Comparison of ENCODE assay signal across 9 mouse cellular contexts in the genomic region with DNA sequence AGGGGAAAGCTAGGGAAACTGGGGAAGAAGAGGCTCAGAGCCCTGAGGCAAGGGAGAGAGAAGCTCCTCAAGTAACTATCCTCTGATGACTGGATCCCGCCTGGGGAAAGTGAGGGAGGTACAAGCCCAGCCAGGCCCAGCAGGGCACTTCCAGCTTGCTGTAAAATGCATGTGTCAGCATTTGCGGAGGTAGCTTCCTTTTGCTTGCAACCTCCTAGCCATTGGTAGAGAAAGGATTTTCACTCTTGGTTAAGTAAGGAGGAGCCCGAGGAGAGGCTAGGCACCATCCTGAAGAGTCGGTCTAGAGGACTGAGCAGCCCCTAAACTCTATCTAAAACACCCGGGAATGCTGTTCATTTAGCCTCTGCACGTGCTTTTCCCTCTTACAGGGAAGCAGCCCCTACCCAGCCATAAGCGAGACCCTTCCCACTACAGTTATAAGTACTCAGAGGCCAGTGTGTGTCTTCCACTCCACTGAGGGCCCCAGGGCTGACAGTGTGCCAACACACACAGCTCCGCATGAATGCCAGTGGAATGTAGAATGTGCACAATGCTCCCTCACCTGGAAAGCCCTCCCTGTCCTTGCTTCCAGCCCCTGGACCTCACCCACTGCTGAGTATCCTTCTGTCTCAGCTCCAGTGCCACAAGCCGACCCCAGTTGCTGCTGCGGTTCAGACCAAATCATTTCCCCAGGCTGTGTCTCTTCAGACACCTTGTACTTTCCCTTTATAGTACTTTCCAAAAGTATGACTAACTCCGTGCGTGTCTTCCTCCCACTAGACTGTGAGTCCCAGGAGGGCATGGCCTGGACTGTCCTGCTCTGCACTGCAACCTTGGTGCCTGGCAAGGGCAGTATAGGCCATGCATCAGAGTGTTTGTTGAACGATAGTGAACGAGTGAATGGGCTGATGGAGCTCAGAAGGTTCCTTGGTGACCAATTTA.
DNase-seq lines count a peak whose midpoint lies in the region; ATAC-seq and TF ChIP-seq lines count a peak whose summit lies in the region.
"Had no signal": no experiment of that assay in that cellular context is flagged by ENCODE, and none has a peak within 500 bp of the region (broad histone marks: within the 10 kb centered on the region; RNA-seq: fewer than 3 reads in every experiment).

No protein-coding gene starts in this region.

- no peak overlapping the region for H3K9ac ChIP-seq in neural tube, embryonic 12.5 days
- H3K9ac ChIP-seq in lung, embryonic 14.5 days, result no peak overlapping the region

- WGBS in neural tube, embryonic 12.5 days, result 63% methylated on average over 14 of the region's 14 CpGs
- WGBS in lung, embryonic 14.5 days, result 44% methylated on average over 14 of the region's 14 CpGs

- no peak for TF ChIP-seq CTCF in lung, embryonic 14.5 days (IDR thresholded peaks at IDR 0.05; ENCODE audit: low read depth)

- 0 out of 2 replicates have a peak overlapping the region, but pooled peaks have one; percentile 17 for H3K4me2 ChIP-seq in neural tube, embryonic 12.5 days (replicated peaks)
- no peak overlapping the region for H3K4me2 ChIP-seq in lung, embryonic 14.5 days

- no peaks in the 10 kb centered on the region for H3K36me3 ChIP-seq in neural tube, embryonic 12.5 days
- H3K36me3 ChIP-seq in lung, embryonic 14.5 days (ENCODE audit: insufficient read depth), result no peaks in the 10 kb centered on the region

- H3K27ac ChIP-seq in neural tube, embryonic 12.5 days, result no peak overlapping the region
- no peak overlapping the region for H3K27ac ChIP-seq in lung, embryonic 14.5 days (ENCODE audit: low read depth)

- peak; percentile 78 to 87 for DNase-seq in adrenal gland, adult (ENCODE audit: inconsistent age in 2 of 2, low spot score in 1 of 2)
- no peak for DNase-seq in adrenal gland, postnatal 4 days (ENCODE audit: low spot score in 2 of 2)
- DNase-seq in neural tube, embryonic 10.5 days (ENCODE audit: extremely low spot score, low spot score), result no peak
- peak; percentile 64 for DNase-seq in lung, embryonic 14.5 days
- no peak for DNase-seq in urinary bladder, postnatal 10 days (ENCODE audit: low spot score)
- DNase-seq in c-Kit-positive CD71-positive TER-119-positive erythroid progenitor cells, embryonic 14.5 days (ENCODE audit: low spot score), result no peak
- DNase-seq in right cerebral cortex, postnatal 14 days, result no peak

- no peak overlapping the region for H3K4me3 ChIP-seq in neural tube, embryonic 12.5 days
- no peak overlapping the region for H3K4me3 ChIP-seq in lung, embryonic 14.5 days (ENCODE audit: low read depth, low read length)
- H3K4me3 ChIP-seq: myocyte had no signal

- H3K27me3 ChIP-seq in neural tube, embryonic 12.5 days (replicated peaks), result peaks cover 38% of the 10 kb centered on the region
- H3K27me3 ChIP-seq in lung, embryonic 14.5 days (ENCODE audit: insufficient read depth, low read length), result no peaks in the 10 kb centered on the region

- ATAC-seq in neural tube, embryonic 12.5 days (ENCODE audit: low FRiP score, low read depth), result peak; percentile 37; the same call in 1 of the 2 replicates
- peak; percentile 86 for ATAC-seq in lung, embryonic 14.5 days (ENCODE audit: insufficient read depth)

- peaks cover 14% of the 10 kb centered on the region for H3K4me1 ChIP-seq in neural tube, embryonic 12.5 days
- H3K4me1 ChIP-seq in lung, embryonic 14.5 days (ENCODE audit: insufficient read depth), result peaks cover 12% of the 10 kb centered on the region; the same call in 1 of the 2 replicates

- H3K9me3 ChIP-seq in neural tube, embryonic 12.5 days, result no peaks in the 10 kb centered on the region
- no peaks in the 10 kb centered on the region for H3K9me3 ChIP-seq in lung, embryonic 14.5 days (ENCODE audit: low read depth, low read length)

Comparison
In these comparisons a context has a peak if more than half of its experiments do, and no peak if none do; other contexts are left out.
1. DNase-seq: peak in adrenal gland, adult (2 of 2) and lung, embryonic 14.5 days (single experiment); none in adrenal gland, postnatal 4 days (0 of 2), neural tube, embryonic 10.5 days (single experiment), urinary bladder, postnatal 10 days (single experiment), c-Kit-positive CD71-positive TER-119-positive erythroid progenitor cells, embryonic 14.5 days (single experiment) and right cerebral cortex, postnatal 14 days (single experiment).